Mouse (Mus musculus) ES-E14 (cell line): ENCODE results near the gene Rims4. TPM values are rescaled to one million over a fixed set of nuclear protein-coding genes. Genes with fewer than 3 reads are reported as not detected.

Source experiments
- DNase-seq: peaks from one replicate; pipeline ENCODE4 v3.0.0-alpha.2; 2013; ENCODE audit warnings: low read depth, low spot score
- H3K27ac ChIP-seq: 2 replicates; pipeline ENCODE4 v1.5.1; 2012; ENCODE audit warnings: low read depth, mild to moderate bottlenecking, low read length, moderate library complexity, mixed read lengths; ENCODE audit not compliant: poor library complexity, insufficient read depth, severe bottlenecking
- H3K36me3 ChIP-seq: 2 replicates; pipeline ENCODE4 v1.6.1; 2012; ENCODE audit warnings: mild to moderate bottlenecking, low read length, moderate library complexity, mixed read lengths; ENCODE audit not compliant: control insufficient read depth, poor library complexity, insufficient read depth, severe bottlenecking
- H3K4me1 ChIP-seq, 2 experiments: fragments of 150-350 bp in 1 of 2; sonication (generic) in 1 of 2; 2 replicates each; pipeline ENCODE4 v1.6.1; 2012; ENCODE audit warnings: low read length in 2 of 2, mild to moderate bottlenecking in 1 of 2, mixed read lengths in 1 of 2; ENCODE audit not compliant: control insufficient read depth in 2 of 2, insufficient read depth in 2 of 2, poor library complexity in 1 of 2
- H3K4me3 ChIP-seq, 2 experiments: fragments of 150-350 bp in 1 of 2; sonication (generic) in 1 of 2; 2 replicates each; pipeline ENCODE4 v1.5.1; 2012; ENCODE audit warnings: low read length in 2 of 2, low read depth in 1 of 2, mild to moderate bottlenecking in 1 of 2, mixed read lengths in 1 of 2; ENCODE audit not compliant: insufficient read depth in 1 of 2, poor library complexity in 1 of 2, severe bottlenecking in 1 of 2
- H3K9ac ChIP-seq: 2 replicates; pipeline ENCODE4 v1.6.1; 2012; ENCODE audit warnings: low read depth, mild to moderate bottlenecking, low read length, mixed read lengths; ENCODE audit not compliant: poor library complexity, insufficient read depth, severe bottlenecking
- H3K9me3 ChIP-seq: fragments of 150-350 bp; sonication (generic); 2 replicates; pipeline ENCODE4 v1.6.1; 2012; ENCODE audit warnings: low read depth, mild to moderate bottlenecking, low read length; ENCODE audit not compliant: control insufficient read depth, insufficient read depth
- CHD2 ChIP-seq: IDR thresholded peaks from 2 replicates; pipeline ENCODE4 v1.6.1; 2014; ENCODE audit warnings: mild to moderate bottlenecking, low read depth, low read length, inconsistent platforms
- HCFC1 ChIP-seq: IDR thresholded peaks from 2 replicates; pipeline ENCODE4 v1.6.1; 2012; ENCODE audit warnings: low read length, inconsistent platforms, borderline replicate concordance; ENCODE audit not compliant: insufficient read depth
- MAFK ChIP-seq: IDR thresholded peaks from 2 replicates; pipeline ENCODE4 v1.6.1; 2014; ENCODE audit warnings: mild to moderate bottlenecking, low read depth, low read length, inconsistent platforms; ENCODE audit not compliant: insufficient read depth
- ZC3H11A ChIP-seq: IDR thresholded peaks from 2 replicates; pipeline ENCODE4 v1.6.1; 2012; ENCODE audit warnings: low read depth, mild to moderate bottlenecking, inconsistent platforms, low read length, borderline replicate concordance
- ZNF384 ChIP-seq: IDR thresholded peaks from 2 replicates; pipeline ENCODE4 v1.6.1; 2012; ENCODE audit warnings: low read depth, low read length, inconsistent platforms
- in situ Hi-C, 2 experiments: fragments of 600-800 bp; cut with MboI; formaldehyde crosslinking; loops; one replicate each; pipeline ENCODE4 v1.15.1; 2025; ENCODE audit warnings: low sequenced_read_pairs in 2 of 2, inconsistent platforms in 1 of 2; ENCODE audit not compliant: unreplicated experiment in 2 of 2
- total RNA-seq: library from RNA; depleted of rRNA; stranded (reverse); fragments of 300-350 nt; gene quantifications from 2 replicates; pipeline ENCODE4 v1.2.3, GENCODE M21; 2012

Rims4 gene
- total RNA-seq, 1 experiment, result 0.98 TPM

DNA sequence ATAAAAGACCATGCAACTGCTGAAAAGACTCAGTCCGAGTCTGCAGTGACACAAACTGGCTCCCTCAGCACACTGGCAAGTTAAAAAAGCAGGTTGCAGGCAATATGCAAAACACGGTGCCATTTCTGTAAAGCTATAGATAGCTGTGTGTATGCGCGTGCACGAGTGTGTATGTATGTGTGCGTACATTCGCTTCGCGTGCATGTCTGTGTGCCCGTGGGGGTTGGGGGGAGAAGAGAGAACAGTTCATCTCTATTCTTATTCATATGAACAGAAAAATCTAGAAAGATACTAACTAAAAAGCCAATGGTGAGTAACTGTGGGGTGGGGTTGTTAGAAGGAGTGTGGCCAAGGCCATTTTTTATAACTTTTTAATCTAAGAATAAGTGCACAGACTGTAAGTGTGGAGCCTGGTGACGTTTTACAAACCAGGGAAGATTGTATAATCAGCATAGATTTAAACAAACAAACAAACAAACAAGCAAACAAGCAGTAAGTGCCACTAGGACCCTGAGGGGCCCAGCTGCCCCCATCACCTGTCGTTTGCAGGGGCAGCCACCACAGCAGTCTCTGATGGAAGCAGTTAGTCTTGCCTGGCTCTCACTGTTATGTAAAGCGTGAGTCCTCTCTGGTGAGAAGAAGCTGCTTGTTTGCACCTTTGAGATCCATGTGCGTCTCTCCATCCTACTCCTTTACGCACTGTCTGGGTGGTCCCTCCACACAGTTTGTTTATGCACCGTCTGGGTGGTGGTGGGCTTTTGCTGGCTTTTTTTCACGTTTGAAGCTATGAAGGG is 35.4 kb downstream of the Rims4 start:
- in situ Hi-C loops, result no loop called here
- Histone ChIP-seq H3K4me3 (no peak overlapping the region), H3K9me3 (no peaks in the 10 kb centered on the region), H3K4me1 (peaks cover 0 to 8% of the 10 kb centered on the region in 2 experiments; a peak in 1 of 4 replicates), H3K27ac (no peak overlapping the region), H3K9ac (no peak overlapping the region), H3K36me3 (no peaks in the 10 kb centered on the region)
- no peak for TF ChIP-seq ZC3H11A
- TF ChIP-seq ZNF384, result no peak
- no peak for TF ChIP-seq MAFK
- no peak for TF ChIP-seq HCFC1
- no peak for TF ChIP-seq CHD2
- no peak for DNase-seq

DNA sequence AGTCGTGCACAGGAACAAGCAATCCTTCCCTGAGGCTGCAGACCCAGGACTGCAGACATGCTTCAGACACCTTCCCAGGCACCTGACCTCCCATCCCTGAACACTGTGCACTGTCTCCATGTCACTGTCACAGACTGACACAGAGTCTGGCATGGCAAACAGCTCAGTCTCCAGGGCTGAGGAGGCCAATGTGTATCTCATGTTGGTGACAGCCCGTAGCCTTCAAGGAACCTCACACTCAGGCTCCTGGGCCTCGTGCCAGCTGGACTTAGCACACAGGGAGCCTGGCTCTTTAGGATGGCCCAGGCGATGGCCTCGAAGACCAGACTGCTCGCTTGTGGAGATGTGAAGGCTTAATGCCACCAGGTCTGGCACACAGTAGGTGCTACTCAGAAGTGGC is 37.6 kb downstream of the Rims4 start:
- no peak overlapping the region for H3K9ac ChIP-seq
- no peaks in the 10 kb centered on the region for H3K9me3 ChIP-seq
- no peak overlapping the region for H3K4me3 ChIP-seq
- TF ChIP-seq ZC3H11A (no peak), CHD2 (no peak), MAFK (no peak), ZNF384 (no peak), HCFC1 (no peak)
- peaks cover 0 to 8% of the 10 kb centered on the region in 2 experiments; a peak in 1 of 4 replicates for H3K4me1 ChIP-seq
- no peak for DNase-seq
- in situ Hi-C loops, result no loop called here
- no peak overlapping the region for H3K27ac ChIP-seq
- H3K36me3 ChIP-seq, result no peaks in the 10 kb centered on the region

- Histone ChIP-seq H3K4me1 (no peaks in the 10 kb centered on the region), H3K9ac (no peak overlapping the region), H3K36me3 (no peaks in the 10 kb centered on the region), H3K27ac (no peak overlapping the region), H3K9me3 (no peaks in the 10 kb centered on the region), H3K4me3 (no peak overlapping the region)
- TF ChIP-seq HCFC1 (no peak), ZC3H11A (no peak), MAFK (no peak), CHD2 (no peak), ZNF384 (no peak)
- no peak for DNase-seq
- in situ Hi-C loops, result no loop called here
Measured at GRCm38 (mm10) chr2:163876830-163877498, 41.5 kb downstream of the Rims4 start.

- Histone ChIP-seq H3K4me1 (no peaks in the 10 kb centered on the region; a peak in 1 of 4 replicates), H3K36me3 (peaks cover 2% of the 10 kb centered on the region; the same call in 1 of the 2 replicates), H3K9me3 (no peaks in the 10 kb centered on the region), H3K9ac (no peak overlapping the region), H3K4me3 (no peak overlapping the region), H3K27ac (no peak overlapping the region)
- in situ Hi-C loops, result no loop called here
- TF ChIP-seq CHD2, result no peak
- TF ChIP-seq HCFC1, result no peak
- TF ChIP-seq ZC3H11A, result no peak
- no peak for TF ChIP-seq MAFK
- no peak for TF ChIP-seq ZNF384
- no peak for DNase-seq
Measured at GRCm38 (mm10) chr2:163875484-163875883, 43.0 kb downstream of the Rims4 start.
